Mouse (Mus musculus): Measurements from ENCODE around the gene Nuak1.

The Nuak1 gene

DNA sequence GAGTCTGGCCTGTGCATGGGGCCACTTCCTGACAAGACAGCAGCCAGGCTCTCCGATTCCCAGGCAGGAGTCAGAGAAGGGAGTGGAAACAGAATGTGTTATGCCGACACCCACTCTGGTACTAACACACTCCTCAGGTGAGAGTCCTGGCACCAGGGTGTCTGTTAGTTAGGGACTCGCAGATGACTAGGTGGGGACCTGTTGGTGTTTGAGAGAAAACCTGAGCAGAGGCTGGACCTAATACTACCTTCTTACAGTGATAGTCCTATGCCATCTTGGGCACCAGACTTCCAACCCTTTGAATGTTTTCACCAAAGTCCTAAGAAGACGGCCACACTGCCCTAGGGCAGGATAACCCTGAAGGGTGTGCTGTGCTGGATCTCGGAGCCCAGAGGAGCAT lies 111.1 kb downstream of the Nuak1 start:
- DNase-seq = no peak

DNA sequence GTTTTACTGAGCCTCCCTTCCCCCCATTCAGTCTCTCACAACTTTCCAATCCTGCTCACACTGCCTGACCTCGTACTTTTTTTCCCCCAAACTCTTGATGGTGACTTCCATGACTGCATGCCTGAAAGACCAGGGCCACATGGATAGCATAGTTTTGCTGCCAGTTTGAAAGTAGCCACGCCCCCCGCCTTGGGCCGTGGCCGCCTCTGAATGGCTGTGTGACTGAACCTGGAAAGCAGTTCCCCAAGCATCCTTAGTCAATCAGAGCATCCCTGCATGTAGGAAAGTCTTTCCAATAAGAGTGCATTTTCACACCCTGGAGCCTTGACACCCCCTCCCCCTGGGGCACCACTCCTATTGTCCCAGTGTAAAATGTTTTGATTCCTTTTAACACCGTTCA lies 116.4 kb downstream of the Nuak1 start:
- DNase-seq = no peak
